Mouse (Mus musculus) left cerebral cortex, postnatal 14 days (tissue): ENCODE measurements around the gene Rnf208. TPM values are rescaled to one million over a fixed set of nuclear protein-coding genes. Genes with fewer than 3 reads are reported as not detected.

ENCODE experiments used
- DNase-seq, 2 experiments: peaks; one replicate each; pipeline ENCODE4 v3.0.0; 2021 to 2022; ENCODE audit warnings: low spot score in 2 of 2, mixed read lengths in 1 of 2
- intact Hi-C: fragments of 180-260 bp; cut with DNase I; formaldehyde crosslinking; loops from one replicate; pipeline ENCODE4 v1.15.1; 2025
- total RNA-seq, 2 experiments: library from RNA; stranded (reverse); gene quantifications; 2 replicates each; pipeline ENCODE4 v1.2.3; 2021

Gene Rnf208
- total RNA-seq, 2 experiments from 2014 or later = 220 to 242 TPM

- intact Hi-C loops = no loop called here
Observed at GRCm38 (mm10) chr2:25265897-25266656, 24.0 kb downstream of the Rnf208 start.

GRCm38 (mm10) chr2:25266720-25267119, 24.7 kb downstream of the Rnf208 start:
- DNase-seq = no peak
- intact Hi-C loops = no loop called here

More at GRCm38 (mm10) chr2:25265897-25266656, 24.0 kb downstream of the Rnf208 start:
- no peak for DNase-seq

- intact Hi-C loops = no loop called here
- DNase-seq = no peak
Observed at GRCm38 (mm10) chr2:25267241-25267640, 25.2 kb downstream of the Rnf208 start.

- intact Hi-C loops = no loop called here
Observed at GRCm38 (mm10) chr2:25267746-25268309, 25.8 kb downstream of the Rnf208 start.

GRCm38 (mm10) chr2:25271827-25272511, 29.9 kb downstream of the Rnf208 start, which contains the start of the genes Ssna1 and Anapc2:
Ssna1 (minus strand) TSS chr2:25272438.
Anapc2 (plus strand) TSS chr2:25272478.
- intact Hi-C loops = loop anchor here (5.0 kb wide), 1 partner anchor 45 kb away; no protein-coding TSS in a partner anchor

More at GRCm38 (mm10) chr2:25267746-25268309, 25.8 kb downstream of the Rnf208 start:
- no peak for DNase-seq

GRCm38 (mm10) chr2:25272515-25272914, 30.5 kb downstream of the Rnf208 start:
- intact Hi-C loops = loop anchor here (5.0 kb wide), 1 partner anchor 45 kb away; no protein-coding TSS in a partner anchor
- no peak for DNase-seq

More at GRCm38 (mm10) chr2:25271827-25272511, 29.9 kb downstream of the Rnf208 start, which contains the start of the genes Ssna1 and Anapc2:
- peak; percentile 97 to 98 for DNase-seq

GRCm38 (mm10) chr2:25273010-25273409, 31.0 kb downstream of the Rnf208 start:
- intact Hi-C loops = loop anchor here (5.0 kb wide), 1 partner anchor 46 kb away; no protein-coding TSS in a partner anchor
- no peak for DNase-seq

- intact Hi-C loops = loop anchor here (5.0 kb wide), 1 partner anchor 48 kb away; no protein-coding TSS in a partner anchor
- peak; percentile 83 to 87 for DNase-seq
Observed at GRCm38 (mm10) chr2:25278928-25279882, 37.1 kb downstream of the Rnf208 start.

GRCm38 (mm10) chr2:25285551-25285950, 43.5 kb downstream of the Rnf208 start:
- DNase-seq = no peak
- intact Hi-C loops = no loop called here

GRCm38 (mm10) chr2:25286314-25286713, 44.3 kb downstream of the Rnf208 start:
- DNase-seq = no peak
- intact Hi-C loops = no loop called here

GRCm38 (mm10) chr2:25286837-25287636, 45.0 kb downstream of the Rnf208 start:
- no peak for DNase-seq
- intact Hi-C loops = no loop called here

GRCm38 (mm10) chr2:25287927-25288649, 46.0 kb downstream of the Rnf208 start, which contains the start of gene Tmem210:
Tmem210 (plus strand) TSS chr2:25288145.
- no peak for DNase-seq
- intact Hi-C loops = no loop called here

GRCm38 (mm10) chr2:25288734-25289345, 46.8 kb downstream of the Rnf208 start:
- intact Hi-C loops = no loop called here
- no peak for DNase-seq

- DNase-seq = no peak
- intact Hi-C loops = no loop called here
Observed at GRCm38 (mm10) chr2:25289651-25290050, 47.6 kb downstream of the Rnf208 start, which contains the start of gene Lrrc26. Lrrc26 (plus strand) TSS chr2:25289915.

GRCm38 (mm10) chr2:25290101-25290815, 48.2 kb downstream of the Rnf208 start:
- intact Hi-C loops = no loop called here
- DNase-seq = peak; percentile 73 to 76

- peak; percentile 58 to 81 for DNase-seq
- intact Hi-C loops = no loop called here
Observed at GRCm38 (mm10) chr2:25290816-25291130, 48.7 kb downstream of the Rnf208 start.
